Mouse (Mus musculus): ENCODE results near the gene Psmc2. TPM values are rescaled to one million over a fixed set of nuclear protein-coding genes. Genes with fewer than 3 reads are reported as not detected.

Psmc2 gene
- polyA plus RNA-seq, 1 experiment = 9.0 TPM

DNA sequence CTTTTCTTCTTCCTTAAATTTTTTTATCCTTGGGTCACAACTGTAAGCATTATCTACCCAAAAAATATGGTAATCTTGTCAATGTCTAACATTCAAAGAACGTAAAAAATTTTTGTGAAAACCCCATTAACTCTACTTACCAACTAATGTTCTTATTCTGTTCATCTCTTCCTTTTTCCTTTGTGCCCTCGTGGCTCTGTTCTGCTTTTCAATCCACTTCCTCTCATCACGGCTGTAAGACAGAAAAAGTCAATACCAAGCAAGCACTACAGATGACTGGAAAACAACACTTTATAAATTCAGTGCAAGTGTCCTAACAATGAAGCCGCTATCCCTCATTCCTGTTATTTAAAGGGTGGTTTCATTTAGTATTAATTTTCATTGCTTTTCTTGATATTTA lies 16.6 kb upstream of the Psmc2 start:
- Histone ChIP-seq H3K9me3 (no peaks in the 10 kb centered on the region), H3K36me3 (replicated peaks; ENCODE audit: low read length) (peaks cover 76% of the 10 kb centered on the region), H3K27me3 (replicated peaks) (no peaks in the 10 kb centered on the region), H3K4me1 (no peaks in the 10 kb centered on the region), H3K4me3 (replicated peaks) (no peak overlapping the region)
- TF ChIP-seq FLI1 (IDR thresholded peaks at IDR 0.05; ENCODE audit: low read length) (no peak), GATA1 (IDR thresholded peaks at IDR 0.05; ENCODE audit: borderline replicate concordance, low read length) (no peak)

DNA sequence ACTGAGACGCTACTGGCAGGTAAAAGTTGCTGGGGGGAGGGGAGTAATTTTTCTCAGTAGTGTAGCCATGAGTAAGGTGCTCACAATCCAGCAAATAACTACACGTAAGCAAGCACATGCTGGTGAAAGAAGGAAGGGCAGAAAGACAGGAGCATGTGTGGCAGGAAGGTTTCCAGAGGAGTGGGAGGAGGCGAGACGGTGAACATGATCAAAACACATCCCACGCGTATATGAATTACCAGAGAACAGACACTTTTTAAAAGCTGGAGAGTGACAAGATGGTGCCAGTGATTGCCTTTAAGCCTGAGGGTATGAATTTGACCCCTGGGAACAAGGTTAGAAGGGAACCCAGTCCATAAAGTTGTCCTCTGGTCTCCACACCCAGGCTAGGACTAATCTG lies 15.2 kb upstream of the Psmc2 start:
- Histone ChIP-seq H3K4me1 (no peaks in the 10 kb centered on the region), H3K4me3 (replicated peaks) (no peak overlapping the region), H3K9me3 (no peaks in the 10 kb centered on the region), H3K36me3 (replicated peaks; ENCODE audit: low read length) (peaks cover 76% of the 10 kb centered on the region), H3K27me3 (replicated peaks) (no peaks in the 10 kb centered on the region)
- no peak for TF ChIP-seq FLI1 (IDR thresholded peaks at IDR 0.05; ENCODE audit: low read length)
- no peak for TF ChIP-seq GATA1 (IDR thresholded peaks at IDR 0.05; ENCODE audit: borderline replicate concordance, low read length)

DNA sequence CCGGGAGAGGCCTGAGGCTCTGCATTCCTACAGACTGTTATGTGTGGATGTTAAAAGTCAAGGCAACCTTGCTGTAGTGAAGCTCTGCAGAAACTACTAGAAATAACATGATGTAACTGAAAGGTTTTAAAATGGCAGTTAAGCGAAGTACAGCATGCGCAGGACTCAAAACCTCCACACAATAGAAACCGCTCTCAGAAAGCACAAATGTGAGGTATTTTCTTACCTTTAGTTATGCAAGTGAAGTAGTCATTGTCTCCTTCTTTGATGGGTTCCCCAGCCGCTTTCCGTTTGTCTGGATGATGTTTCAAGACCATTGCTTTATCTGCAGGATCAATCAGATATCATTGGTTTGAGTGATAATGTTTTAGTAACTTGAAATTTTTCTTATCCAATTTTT lies 8.6 kb upstream of the Psmc2 start:
- Histone ChIP-seq H3K27me3 (replicated peaks) (no peaks in the 10 kb centered on the region), H3K36me3 (replicated peaks; ENCODE audit: low read length) (peaks cover 78% of the 10 kb centered on the region), H3K9me3 (no peaks in the 10 kb centered on the region), H3K4me1 (no peaks in the 10 kb centered on the region), H3K4me3 (replicated peaks) (no peak overlapping the region)
- no peak for TF ChIP-seq FLI1 (IDR thresholded peaks at IDR 0.05; ENCODE audit: low read length)
- no peak for TF ChIP-seq GATA1 (IDR thresholded peaks at IDR 0.05; ENCODE audit: borderline replicate concordance, low read length)

DNA sequence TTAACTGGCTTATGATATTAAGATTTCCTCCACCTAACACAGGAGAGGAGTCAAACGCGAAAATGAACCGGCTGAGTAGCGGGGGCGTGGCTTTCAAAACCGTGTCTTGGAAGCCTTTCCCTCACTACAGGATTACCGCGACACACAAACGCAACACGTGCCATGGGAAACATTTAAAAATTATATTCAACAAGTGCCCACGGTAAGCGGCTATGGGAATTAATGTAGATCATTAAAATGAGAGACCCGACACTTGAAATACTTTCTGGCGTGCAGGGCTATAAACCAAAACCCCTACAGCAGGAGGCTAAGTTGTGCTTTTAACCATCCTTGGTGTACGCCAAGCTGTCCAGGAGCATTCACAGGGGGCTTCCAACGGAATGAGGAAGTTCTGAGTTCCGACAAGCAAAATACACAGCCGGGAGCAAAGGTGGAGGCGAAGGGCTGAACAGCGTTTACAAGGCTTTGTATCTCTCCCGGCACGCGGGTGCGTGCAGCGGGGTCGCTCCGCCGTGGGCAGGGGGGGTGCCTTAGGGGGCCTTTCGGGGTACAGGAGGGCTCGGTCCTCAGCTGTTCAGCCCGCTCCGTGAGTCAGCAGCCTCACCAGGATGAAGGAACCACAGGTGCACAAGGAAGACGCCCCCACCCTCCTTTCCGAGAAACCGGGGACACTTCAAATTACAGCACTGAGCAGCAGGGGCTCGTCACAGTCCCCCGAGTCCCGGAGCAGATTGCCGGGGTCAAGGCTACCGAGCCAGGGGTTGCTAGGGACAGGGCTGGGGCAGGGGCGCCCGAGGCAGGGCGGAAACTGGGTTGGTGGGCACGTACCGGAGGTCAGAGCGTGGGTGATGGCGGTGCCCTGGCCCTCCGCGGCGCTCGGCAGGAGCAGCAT lies 676 bp upstream of the Psmc2 start:
- Histone ChIP-seq H3K4me1 (peaks cover 24% of the 10 kb centered on the region), H3K36me3 (replicated peaks; ENCODE audit: low read length) (peaks cover 50% of the 10 kb centered on the region), H3K27me3 (replicated peaks) (no peaks in the 10 kb centered on the region), H3K4me3 (replicated peaks) (peak overlapping the region; percentile 99), H3K9me3 (no peaks in the 10 kb centered on the region)
- TF ChIP-seq GATA1 (IDR thresholded peaks at IDR 0.05; ENCODE audit: borderline replicate concordance, low read length) (no peak), FLI1 (IDR thresholded peaks at IDR 0.05; ENCODE audit: low read length) (no peak)

DNA sequence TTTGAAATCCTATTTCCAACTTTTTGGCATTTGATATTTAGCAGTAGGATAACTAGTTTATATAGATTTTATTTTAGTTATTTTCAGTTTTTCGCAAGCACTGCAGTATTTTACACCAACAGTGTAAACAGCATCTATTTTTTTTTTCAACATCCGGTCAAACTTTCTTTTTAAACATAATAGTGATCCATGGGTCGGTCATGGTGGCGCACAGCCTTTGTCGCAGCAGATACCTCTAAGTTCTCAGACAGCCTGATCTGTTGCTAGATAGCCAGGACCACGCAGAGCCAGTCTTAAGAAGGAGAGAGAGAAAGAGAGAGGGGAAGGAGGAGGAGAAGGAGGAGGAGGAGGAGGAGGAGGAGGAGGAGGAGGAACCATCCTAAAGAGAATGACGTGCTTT lies 693 bp downstream of the Psmc2 start:
- Histone ChIP-seq H3K9me3 (no peaks in the 10 kb centered on the region), H3K4me3 (replicated peaks) (peak overlapping the region; percentile 99), H3K4me1 (peaks cover 33% of the 10 kb centered on the region), H3K27me3 (replicated peaks) (no peaks in the 10 kb centered on the region), H3K36me3 (replicated peaks; ENCODE audit: low read length) (peaks cover 43% of the 10 kb centered on the region)
- TF ChIP-seq GATA1 (IDR thresholded peaks at IDR 0.05; ENCODE audit: borderline replicate concordance, low read length) (no peak), FLI1 (IDR thresholded peaks at IDR 0.05; ENCODE audit: low read length) (no peak)

DNA sequence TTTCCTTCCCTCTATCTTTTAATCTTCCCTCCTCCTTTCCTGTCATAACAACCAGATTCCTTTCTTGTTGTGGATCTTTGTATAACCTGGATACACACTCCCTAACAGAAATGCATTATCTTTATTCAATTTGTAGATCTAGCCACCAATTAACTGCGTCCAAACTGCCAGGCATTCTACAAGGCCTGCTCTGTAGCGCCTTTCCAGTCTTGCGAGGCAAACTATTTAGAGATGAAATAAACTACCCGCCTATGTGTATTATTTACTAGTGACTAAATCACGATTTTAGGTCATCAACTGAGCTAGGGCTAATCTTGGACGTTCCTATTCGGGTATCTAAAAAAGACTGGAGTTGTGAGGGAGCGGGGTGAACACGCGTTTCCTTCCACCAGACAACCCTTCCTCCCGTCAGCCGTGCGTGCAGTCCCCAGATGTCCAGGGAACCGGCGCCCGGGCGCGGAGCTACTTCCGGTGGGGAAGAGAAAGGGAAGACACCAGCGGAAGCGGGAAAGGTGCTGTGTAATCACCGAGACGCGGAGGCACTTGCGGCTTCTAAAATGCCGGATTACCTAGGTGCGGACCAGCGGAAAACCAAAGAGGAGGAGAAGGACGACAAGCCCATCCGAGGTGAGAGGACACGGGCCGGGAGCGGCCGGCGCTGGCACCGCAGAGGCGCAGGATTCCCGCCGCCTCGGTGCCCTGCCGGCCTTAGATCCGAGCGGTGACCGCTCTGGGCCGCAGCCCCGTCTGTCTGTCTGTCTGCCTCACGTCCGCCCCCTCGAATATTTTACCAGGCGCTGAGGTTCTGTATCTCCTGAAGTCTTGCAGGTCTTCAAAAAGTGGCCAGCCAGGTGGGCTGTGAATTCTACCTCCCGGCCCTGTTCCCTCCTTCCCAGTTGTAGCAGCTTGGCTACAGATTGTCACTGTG lies 1.4 kb downstream of the Psmc2 start:
- peaks cover 41% of the 10 kb centered on the region for H3K36me3 ChIP-seq (replicated peaks; ENCODE audit: low read length)
- no peaks in the 10 kb centered on the region for H3K9me3 ChIP-seq
- no peaks in the 10 kb centered on the region for H3K27me3 ChIP-seq (replicated peaks)
- no peak for TF ChIP-seq GATA1 (IDR thresholded peaks at IDR 0.05; ENCODE audit: borderline replicate concordance, low read length)
- peak; percentile 70 for TF ChIP-seq FLI1 (IDR thresholded peaks at IDR 0.05; ENCODE audit: low read length)
- H3K4me3 ChIP-seq (replicated peaks) = peak overlapping the region; percentile 99
- H3K4me1 ChIP-seq = peaks cover 39% of the 10 kb centered on the region

DNA sequence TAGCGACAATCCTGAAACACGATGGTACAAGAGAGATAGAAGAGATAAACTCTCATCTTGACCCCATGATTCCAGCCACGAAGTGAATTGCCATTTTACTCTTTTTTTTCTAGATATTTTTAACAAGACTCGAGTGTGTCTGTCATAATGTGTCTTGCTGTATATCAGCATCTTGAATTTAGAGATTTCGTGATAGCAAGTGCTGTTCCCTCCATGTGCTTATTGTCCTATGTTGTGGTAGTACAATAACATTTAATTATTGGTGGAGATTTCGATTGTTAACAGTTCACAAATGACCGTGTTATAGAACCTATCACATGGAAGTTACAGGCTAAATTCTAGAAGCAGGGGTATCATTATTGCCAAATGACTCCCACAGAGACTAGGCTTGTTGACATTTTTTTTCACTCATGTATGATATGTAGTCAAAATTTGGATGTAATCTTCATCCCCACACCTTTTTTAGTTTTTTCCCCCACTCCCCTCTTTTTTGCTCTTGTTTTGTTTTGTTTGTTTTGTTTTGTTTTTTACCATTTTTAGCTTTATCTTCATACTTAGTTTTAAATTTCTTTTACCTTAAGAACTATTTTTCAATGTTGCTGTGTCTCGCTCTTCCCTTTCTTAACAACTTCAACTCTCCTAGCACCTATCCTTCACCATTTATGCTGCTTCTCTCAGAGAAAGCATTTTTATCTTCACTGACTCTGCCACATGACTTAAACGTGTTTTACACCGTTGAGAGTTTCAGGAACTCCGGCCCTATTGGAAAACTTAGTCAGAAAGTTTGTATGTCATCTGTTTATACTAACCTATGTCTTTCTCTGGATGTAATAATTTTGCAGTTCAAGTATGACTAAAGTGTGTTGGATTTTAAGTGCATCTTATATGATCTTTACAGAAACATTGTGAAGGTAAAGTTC lies 2.4 kb downstream of the Psmc2 start:
- Histone ChIP-seq H3K27me3 (replicated peaks) (no peaks in the 10 kb centered on the region), H3K4me3 (replicated peaks) (peak overlapping the region; percentile 99), H3K36me3 (replicated peaks; ENCODE audit: low read length) (peaks cover 40% of the 10 kb centered on the region), H3K4me1 (peaks cover 45% of the 10 kb centered on the region), H3K9me3 (no peaks in the 10 kb centered on the region)
- TF ChIP-seq GATA1 (IDR thresholded peaks at IDR 0.05; ENCODE audit: borderline replicate concordance, low read length) = no peak
- TF ChIP-seq FLI1 (IDR thresholded peaks at IDR 0.05; ENCODE audit: low read length) = no peak

DNA sequence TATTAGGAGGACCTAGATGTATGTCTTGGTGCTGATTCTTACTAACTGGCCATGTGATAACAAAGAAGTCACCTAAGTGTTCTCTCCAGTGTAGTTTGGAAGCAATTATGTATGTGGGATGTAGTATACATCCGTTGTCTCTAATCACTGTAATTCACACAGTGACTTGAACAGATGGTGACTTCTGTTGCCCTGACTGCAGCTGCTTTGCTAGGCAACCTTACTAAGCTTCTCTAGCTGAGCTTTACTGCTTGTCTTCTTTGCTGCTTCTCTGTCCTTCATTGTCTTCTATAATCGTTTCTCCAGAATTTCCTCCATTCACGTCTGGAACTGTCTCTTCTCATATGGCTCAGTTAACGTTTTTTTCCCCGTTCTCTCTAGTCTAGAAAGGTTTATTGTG lies 4.0 kb downstream of the Psmc2 start:
- TF ChIP-seq FLI1 (IDR thresholded peaks at IDR 0.05; ENCODE audit: low read length) = no peak
- no peak for TF ChIP-seq GATA1 (IDR thresholded peaks at IDR 0.05; ENCODE audit: borderline replicate concordance, low read length)
- H3K4me1 ChIP-seq = peaks cover 45% of the 10 kb centered on the region
- no peaks in the 10 kb centered on the region for H3K9me3 ChIP-seq
- H3K36me3 ChIP-seq (replicated peaks; ENCODE audit: low read length) = peaks cover 31% of the 10 kb centered on the region
- peak overlapping the region; percentile 14 for H3K4me3 ChIP-seq (replicated peaks)
- H3K27me3 ChIP-seq (replicated peaks) = no peaks in the 10 kb centered on the region

DNA sequence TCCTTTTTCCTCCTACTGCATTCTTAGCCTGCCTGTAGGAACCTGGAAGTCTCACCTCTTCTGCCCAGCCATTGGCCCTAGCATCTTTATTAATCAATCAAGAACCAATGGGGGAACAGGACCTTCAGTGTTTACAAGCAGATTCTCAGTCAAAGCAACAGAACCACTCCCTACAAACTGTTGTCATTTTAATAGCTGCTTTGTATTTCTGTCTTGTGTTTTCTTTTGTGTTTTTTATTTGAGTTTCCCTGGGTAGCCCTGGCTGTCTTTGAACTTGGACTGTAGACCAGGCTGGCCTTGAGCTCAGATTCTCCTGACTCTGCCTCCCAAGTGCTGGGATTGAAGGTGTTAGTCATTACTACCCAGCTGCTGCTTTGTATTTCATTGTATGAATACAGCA lies 7.1 kb downstream of the Psmc2 start:
- no peaks in the 10 kb centered on the region for H3K9me3 ChIP-seq
- no peaks in the 10 kb centered on the region for H3K27me3 ChIP-seq (replicated peaks)
- TF ChIP-seq GATA1 (IDR thresholded peaks at IDR 0.05; ENCODE audit: borderline replicate concordance, low read length) (no peak), FLI1 (IDR thresholded peaks at IDR 0.05; ENCODE audit: low read length) (no peak)
- no peak overlapping the region for H3K4me3 ChIP-seq (replicated peaks)
- peaks cover 56% of the 10 kb centered on the region for H3K36me3 ChIP-seq (replicated peaks; ENCODE audit: low read length)
- H3K4me1 ChIP-seq = peaks cover 42% of the 10 kb centered on the region
